Mouse (Mus musculus): ENCODE measurements around the gene Gnmt. TPM values are rescaled to one million over a fixed set of nuclear protein-coding genes. Genes with fewer than 3 reads are reported as not detected.

Gnmt gene
- polyA plus RNA-seq (2015; fragmentation: Nextera tagmentation; extraction: Ambion mirVana) = 0.68 and 0.83 TPM in 2 replicates

GRCm38 (mm10) chr17:46728904-46729318 is at the start of gene Gnmt:
Gnmt (minus strand) TSS chr17:46729168.
- Histone ChIP-seq H3K4me1 (ENCODE audit: control insufficient read depth, insufficient read depth, low read length) (no peaks in the 10 kb centered on the region), H3K4me3 (ENCODE audit: low read depth, low read length) (no peak within 1 kb of the TSS), H3K27ac (ENCODE audit: low read length) (no peak within 1 kb of the TSS), H3K9me3 (replicated peaks; ENCODE audit: control insufficient read depth, low read length, poor library complexity, severe bottlenecking) (no peaks in the 10 kb centered on the region), H3K27me3 (ENCODE audit: control insufficient read depth, insufficient read depth, low read depth, low read length) (peaks cover 2% of the 10 kb centered on the region; the same call in 1 of the 2 replicates), H3K4me2 (ENCODE audit: low read length) (no peak within 1 kb of the TSS), H3K36me3 (ENCODE audit: control insufficient read depth, insufficient read depth, low read length) (peaks cover 4% of the 10 kb centered on the region; the same call in 1 of the 2 replicates), H3K9ac (ENCODE audit: low read depth, low read length) (0 out of 2 replicates have a peak within 1 kb of the TSS, but pooled peaks have one; percentile 27)
- ATAC-seq = peak; percentile 37; the same call in 1 of the 2 replicates
- 17% methylated on average over 24 of the region's 24 CpGs for WGBS

GRCm38 (mm10) chr17:46776087-46776486 is 47.1 kb upstream of the Gnmt start:
- no peak for ATAC-seq
- H3K4me2 ChIP-seq (ENCODE audit: low read length) = no peak overlapping the region
- peaks cover 16% of the 10 kb centered on the region for H3K4me1 ChIP-seq (ENCODE audit: control insufficient read depth, insufficient read depth, low read length)
- H3K9me3 ChIP-seq (replicated peaks; ENCODE audit: control insufficient read depth, low read length, poor library complexity, severe bottlenecking) = no peaks in the 10 kb centered on the region
- 88% methylated on average over 3 of the region's 3 CpGs for WGBS
- no peak overlapping the region for H3K27ac ChIP-seq (ENCODE audit: low read length)
- no peak overlapping the region for H3K4me3 ChIP-seq (ENCODE audit: low read depth, low read length)
- H3K27me3 ChIP-seq (ENCODE audit: control insufficient read depth, insufficient read depth, low read depth, low read length) = no peaks in the 10 kb centered on the region
- no peak overlapping the region for H3K9ac ChIP-seq (ENCODE audit: low read depth, low read length)
- peaks cover 27% of the 10 kb centered on the region for H3K36me3 ChIP-seq (ENCODE audit: control insufficient read depth, insufficient read depth, low read length)

GRCm38 (mm10) chr17:46775070-46775469 is 46.1 kb upstream of the Gnmt start:
- Histone ChIP-seq H3K36me3 (ENCODE audit: control insufficient read depth, insufficient read depth, low read length) (peaks cover 21% of the 10 kb centered on the region), H3K4me3 (ENCODE audit: low read depth, low read length) (no peak overlapping the region), H3K9ac (ENCODE audit: low read depth, low read length) (no peak overlapping the region), H3K27ac (ENCODE audit: low read length) (no peak overlapping the region), H3K9me3 (replicated peaks; ENCODE audit: control insufficient read depth, low read length, poor library complexity, severe bottlenecking) (no peaks in the 10 kb centered on the region), H3K27me3 (ENCODE audit: control insufficient read depth, insufficient read depth, low read depth, low read length) (no peaks in the 10 kb centered on the region), H3K4me1 (ENCODE audit: control insufficient read depth, insufficient read depth, low read length) (peaks cover 15% of the 10 kb centered on the region), H3K4me2 (ENCODE audit: low read length) (no peak overlapping the region)
- 92% methylated on average over 9 of the region's 9 CpGs for WGBS
- ATAC-seq = no peak

GRCm38 (mm10) chr17:46774131-46774472 is 45.1 kb upstream of the Gnmt start:
- H3K9me3 ChIP-seq (replicated peaks; ENCODE audit: control insufficient read depth, low read length, poor library complexity, severe bottlenecking) = no peaks in the 10 kb centered on the region
- H3K36me3 ChIP-seq (ENCODE audit: control insufficient read depth, insufficient read depth, low read length) = peaks cover 17% of the 10 kb centered on the region
- ATAC-seq = no peak
- H3K9ac ChIP-seq (ENCODE audit: low read depth, low read length) = no peak overlapping the region
- H3K4me2 ChIP-seq (ENCODE audit: low read length) = peak overlapping the region; percentile 91; the same call in 1 of the 2 replicates
- no peak overlapping the region for H3K4me3 ChIP-seq (ENCODE audit: low read depth, low read length)
- H3K27me3 ChIP-seq (ENCODE audit: control insufficient read depth, insufficient read depth, low read depth, low read length) = no peaks in the 10 kb centered on the region
- WGBS = 29% methylated on average over 2 of the region's 2 CpGs
- peaks cover 15% of the 10 kb centered on the region for H3K4me1 ChIP-seq (ENCODE audit: control insufficient read depth, insufficient read depth, low read length)
- H3K27ac ChIP-seq (ENCODE audit: low read length) = no peak overlapping the region

GRCm38 (mm10) chr17:46773278-46774130 is 44.5 kb upstream of the Gnmt start:
- ATAC-seq = 0 out of 2 replicates have a peak, but pooled peaks have one; percentile 9
- H3K9ac ChIP-seq (ENCODE audit: low read depth, low read length) = peak overlapping the region; percentile 87
- no peaks in the 10 kb centered on the region for H3K9me3 ChIP-seq (replicated peaks; ENCODE audit: control insufficient read depth, low read length, poor library complexity, severe bottlenecking)
- H3K27me3 ChIP-seq (ENCODE audit: control insufficient read depth, insufficient read depth, low read depth, low read length) = no peaks in the 10 kb centered on the region
- peak overlapping the region; percentile 85 for H3K4me3 ChIP-seq (ENCODE audit: low read depth, low read length)
- H3K27ac ChIP-seq (ENCODE audit: low read length) = peak overlapping the region; percentile 82
- peaks cover 11% of the 10 kb centered on the region for H3K36me3 ChIP-seq (ENCODE audit: control insufficient read depth, insufficient read depth, low read length)
- H3K4me2 ChIP-seq (ENCODE audit: low read length) = peak overlapping the region; percentile 91
- 8% methylated on average over 19 of the region's 20 CpGs for WGBS
- H3K4me1 ChIP-seq (ENCODE audit: control insufficient read depth, insufficient read depth, low read length) = peaks cover 15% of the 10 kb centered on the region

GRCm38 (mm10) chr17:46772404-46773277 is 43.7 kb upstream of the Gnmt start, which contains the start of gene 2310039H08Rik:
2310039H08Rik (plus strand) TSS chr17:46772635.
- peak; percentile 94 for ATAC-seq
- peaks cover 15% of the 10 kb centered on the region for H3K4me1 ChIP-seq (ENCODE audit: control insufficient read depth, insufficient read depth, low read length)
- H3K27me3 ChIP-seq (ENCODE audit: control insufficient read depth, insufficient read depth, low read depth, low read length) = no peaks in the 10 kb centered on the region
- peak within 1 kb of the TSS; percentile 85 for H3K4me3 ChIP-seq (ENCODE audit: low read depth, low read length)
- no peaks in the 10 kb centered on the region for H3K9me3 ChIP-seq (replicated peaks; ENCODE audit: control insufficient read depth, low read length, poor library complexity, severe bottlenecking)
- peaks cover 6% of the 10 kb centered on the region for H3K36me3 ChIP-seq (ENCODE audit: control insufficient read depth, insufficient read depth, low read length)
- peak within 1 kb of the TSS; percentile 87 for H3K9ac ChIP-seq (ENCODE audit: low read depth, low read length)
- peak within 1 kb of the TSS; percentile 91 for H3K4me2 ChIP-seq (ENCODE audit: low read length)
- peak within 1 kb of the TSS; percentile 82 for H3K27ac ChIP-seq (ENCODE audit: low read length)
- under 1% methylated on average over 50 of the region's 50 CpGs for WGBS

GRCm38 (mm10) chr17:46772038-46772403 is 43.1 kb upstream of the Gnmt start:
- Histone ChIP-seq H3K27ac (ENCODE audit: low read length) (peak overlapping the region; percentile 82), H3K9ac (ENCODE audit: low read depth, low read length) (peak overlapping the region; percentile 87), H3K9me3 (replicated peaks; ENCODE audit: control insufficient read depth, low read length, poor library complexity, severe bottlenecking) (no peaks in the 10 kb centered on the region), H3K27me3 (ENCODE audit: control insufficient read depth, insufficient read depth, low read depth, low read length) (no peaks in the 10 kb centered on the region), H3K4me1 (ENCODE audit: control insufficient read depth, insufficient read depth, low read length) (peaks cover 15% of the 10 kb centered on the region), H3K4me2 (ENCODE audit: low read length) (peak overlapping the region; percentile 91), H3K36me3 (ENCODE audit: control insufficient read depth, insufficient read depth, low read length) (no peaks in the 10 kb centered on the region), H3K4me3 (ENCODE audit: low read depth, low read length) (peak overlapping the region; percentile 85)
- WGBS = 6% methylated on average over 5 of the region's 5 CpGs
- ATAC-seq = peak; percentile 43; the same call in 1 of the 2 replicates

GRCm38 (mm10) chr17:46771616-46772015 is 42.6 kb upstream of the Gnmt start:
- H3K4me1 ChIP-seq (ENCODE audit: control insufficient read depth, insufficient read depth, low read length) = peaks cover 15% of the 10 kb centered on the region
- peak overlapping the region; percentile 82 for H3K27ac ChIP-seq (ENCODE audit: low read length)
- H3K27me3 ChIP-seq (ENCODE audit: control insufficient read depth, insufficient read depth, low read depth, low read length) = no peaks in the 10 kb centered on the region
- H3K4me3 ChIP-seq (ENCODE audit: low read depth, low read length) = peak overlapping the region; percentile 85
- WGBS = 63% methylated on average over 17 of the region's 17 CpGs
- no peaks in the 10 kb centered on the region for H3K36me3 ChIP-seq (ENCODE audit: control insufficient read depth, insufficient read depth, low read length)
- peak overlapping the region; percentile 87; the same call in 1 of the 2 replicates for H3K9ac ChIP-seq (ENCODE audit: low read depth, low read length)
- no peaks in the 10 kb centered on the region for H3K9me3 ChIP-seq (replicated peaks; ENCODE audit: control insufficient read depth, low read length, poor library complexity, severe bottlenecking)
- H3K4me2 ChIP-seq (ENCODE audit: low read length) = peak overlapping the region; percentile 91
- ATAC-seq = no peak

Measured in midbrain, embryonic 16.5 days (tissue).